Mouse (Mus musculus): ENCODE measurements around the gene Dnah2. TPM values are rescaled to one million over a fixed set of nuclear protein-coding genes. Genes with fewer than 3 reads are reported as not detected.
A peak's percentile ranks its signal among the peaks of the same experiment; 100 is the strongest.

The Dnah2 gene
- polyA plus RNA-seq, 1 experiment from 2014 or later, result 0.36 TPM

GRCm38 (mm10) chr11:69379600-69379999, 169.3 kb downstream of the Dnah2 start:
- Histone ChIP-seq H3K27ac (replicated peaks in 1 of 2; ENCODE audit: control insufficient read depth in 1 of 2, insufficient read depth in 1 of 2, low read depth in 2 of 2, low read length in 2 of 2) (no peak overlapping the region), H3K27me3 (ENCODE audit: control insufficient read depth, insufficient read depth, low read length) (no peaks in the 10 kb centered on the region), H3K36me3 (ENCODE audit: control insufficient read depth, insufficient read depth, low read length) (0 out of 2 replicates have a peak, but pooled peaks cover 11% of the 10 kb centered on the region), H3K4me3 (ENCODE audit: control insufficient read depth in 1 of 2, insufficient read depth in 1 of 2, low read depth in 1 of 2, low read length in 2 of 2) (no peak overlapping the region), H3K4me2 (ENCODE audit: low read length) (no peak overlapping the region), H3K9ac (ENCODE audit: low read length) (no peak overlapping the region), H3K9me3 (ENCODE audit: control insufficient read depth, low read length) (no peaks in the 10 kb centered on the region), H3K4me1 (ENCODE audit: control insufficient read depth in 2 of 2, insufficient read depth in 2 of 2, low read length in 2 of 2) (peaks cover 7 to 16% of the 10 kb centered on the region in 2 experiments; a peak in 2 of 4 replicates)
- WGBS, result 69% methylated on average over 3 of the region's 3 CpGs
- no peak for ATAC-seq (ENCODE audit: insufficient number of reproducible peaks, insufficient read depth, low FRiP score, low read depth)

GRCm38 (mm10) chr11:69377766-69378165, 171.1 kb downstream of the Dnah2 start:
- 59% methylated on average over 3 of the region's 3 CpGs for WGBS
- H3K9ac ChIP-seq (ENCODE audit: low read length), result no peak overlapping the region
- H3K4me2 ChIP-seq (ENCODE audit: low read length), result no peak overlapping the region
- H3K27me3 ChIP-seq (ENCODE audit: control insufficient read depth, insufficient read depth, low read length), result no peaks in the 10 kb centered on the region
- no peak overlapping the region for H3K4me3 ChIP-seq (ENCODE audit: control insufficient read depth in 1 of 2, insufficient read depth in 1 of 2, low read depth in 1 of 2, low read length in 2 of 2)
- peaks cover 21% of the 10 kb centered on the region; the same call in 1 of the 2 replicates for H3K36me3 ChIP-seq (ENCODE audit: control insufficient read depth, insufficient read depth, low read length)
- no peak overlapping the region for H3K27ac ChIP-seq (replicated peaks in 1 of 2; ENCODE audit: control insufficient read depth in 1 of 2, insufficient read depth in 1 of 2, low read depth in 2 of 2, low read length in 2 of 2)
- H3K4me1 ChIP-seq (ENCODE audit: control insufficient read depth in 2 of 2, insufficient read depth in 2 of 2, low read length in 2 of 2), result peaks cover 4 to 16% of the 10 kb centered on the region in 2 experiments; a peak in 2 of 4 replicates
- no peak for ATAC-seq (ENCODE audit: insufficient number of reproducible peaks, insufficient read depth, low FRiP score, low read depth)
- no peaks in the 10 kb centered on the region for H3K9me3 ChIP-seq (ENCODE audit: control insufficient read depth, low read length)

- no peak for ATAC-seq (ENCODE audit: insufficient number of reproducible peaks, insufficient read depth, low FRiP score, low read depth)
- Histone ChIP-seq H3K27me3 (ENCODE audit: control insufficient read depth, insufficient read depth, low read length) (no peaks in the 10 kb centered on the region), H3K9me3 (ENCODE audit: control insufficient read depth, low read length) (no peaks in the 10 kb centered on the region), H3K4me1 (ENCODE audit: control insufficient read depth in 2 of 2, insufficient read depth in 2 of 2, low read length in 2 of 2) (peaks cover 12 to 25% of the 10 kb centered on the region in 2 experiments), H3K4me3 (ENCODE audit: control insufficient read depth in 1 of 2, insufficient read depth in 1 of 2, low read depth in 1 of 2, low read length in 2 of 2) (no peak overlapping the region), H3K9ac (ENCODE audit: low read length) (no peak overlapping the region), H3K27ac (replicated peaks in 1 of 2; ENCODE audit: control insufficient read depth in 1 of 2, insufficient read depth in 1 of 2, low read depth in 2 of 2, low read length in 2 of 2) (no peak overlapping the region), H3K4me2 (ENCODE audit: low read length) (no peak overlapping the region), H3K36me3 (ENCODE audit: control insufficient read depth, insufficient read depth, low read length) (peaks cover 21% of the 10 kb centered on the region; the same call in 1 of the 2 replicates)
- WGBS, result 84% methylated on average over 4 of the region's 4 CpGs
These were observed 173.3 kb downstream of the Dnah2 start for GRCm38 (mm10) chr11:69375646-69376045.

- Histone ChIP-seq H3K9me3 (ENCODE audit: control insufficient read depth, low read length) (no peaks in the 10 kb centered on the region), H3K4me3 (ENCODE audit: control insufficient read depth in 1 of 2, insufficient read depth in 1 of 2, low read depth in 1 of 2, low read length in 2 of 2) (no peak overlapping the region), H3K9ac (ENCODE audit: low read length) (no peak overlapping the region), H3K27ac (replicated peaks in 1 of 2; ENCODE audit: control insufficient read depth in 1 of 2, insufficient read depth in 1 of 2, low read depth in 2 of 2, low read length in 2 of 2) (no peak overlapping the region), H3K4me2 (ENCODE audit: low read length) (no peak overlapping the region), H3K4me1 (ENCODE audit: control insufficient read depth in 2 of 2, insufficient read depth in 2 of 2, low read length in 2 of 2) (peaks cover 11 to 31% of the 10 kb centered on the region in 2 experiments), H3K36me3 (ENCODE audit: control insufficient read depth, insufficient read depth, low read length) (peaks cover 21% of the 10 kb centered on the region; the same call in 1 of the 2 replicates), H3K27me3 (ENCODE audit: control insufficient read depth, insufficient read depth, low read length) (no peaks in the 10 kb centered on the region)
- ATAC-seq (ENCODE audit: insufficient number of reproducible peaks, insufficient read depth, low FRiP score, low read depth), result no peak
- 90% methylated on average over 16 of the region's 16 CpGs for WGBS
These were observed 175.5 kb downstream of the Dnah2 start for GRCm38 (mm10) chr11:69373223-69373965.

GRCm38 (mm10) chr11:69372780-69373170, 176.1 kb downstream of the Dnah2 start:
- Histone ChIP-seq H3K4me3 (ENCODE audit: control insufficient read depth in 1 of 2, insufficient read depth in 1 of 2, low read depth in 1 of 2, low read length in 2 of 2) (no peak overlapping the region), H3K9me3 (ENCODE audit: control insufficient read depth, low read length) (no peaks in the 10 kb centered on the region), H3K36me3 (ENCODE audit: control insufficient read depth, insufficient read depth, low read length) (peaks cover 21% of the 10 kb centered on the region; the same call in 1 of the 2 replicates), H3K4me1 (ENCODE audit: control insufficient read depth in 2 of 2, insufficient read depth in 2 of 2, low read length in 2 of 2) (peaks cover 13 to 35% of the 10 kb centered on the region in 2 experiments), H3K27ac (replicated peaks in 1 of 2; ENCODE audit: control insufficient read depth in 1 of 2, insufficient read depth in 1 of 2, low read depth in 2 of 2, low read length in 2 of 2) (peak overlapping the region in 1 of 2 experiments; percentile 14; a peak in 1 of 4 replicates), H3K4me2 (ENCODE audit: low read length) (no peak overlapping the region), H3K27me3 (ENCODE audit: control insufficient read depth, insufficient read depth, low read length) (no peaks in the 10 kb centered on the region), H3K9ac (ENCODE audit: low read length) (no peak overlapping the region; the same call in 1 of the 2 replicates)
- WGBS, result 55% methylated on average over 3 of the region's 3 CpGs
- no peak for ATAC-seq (ENCODE audit: insufficient number of reproducible peaks, insufficient read depth, low FRiP score, low read depth)

- Histone ChIP-seq H3K27ac (replicated peaks in 1 of 2; ENCODE audit: control insufficient read depth in 1 of 2, insufficient read depth in 1 of 2, low read depth in 2 of 2, low read length in 2 of 2) (peak overlapping the region; percentile 14 to 27; a peak in 2 of 4 replicates), H3K4me2 (ENCODE audit: low read length) (0 out of 2 replicates have a peak overlapping the region, but pooled peaks have one; percentile 2), H3K36me3 (ENCODE audit: control insufficient read depth, insufficient read depth, low read length) (peaks cover 21% of the 10 kb centered on the region; the same call in 1 of the 2 replicates), H3K27me3 (ENCODE audit: control insufficient read depth, insufficient read depth, low read length) (no peaks in the 10 kb centered on the region), H3K4me1 (ENCODE audit: control insufficient read depth in 2 of 2, insufficient read depth in 2 of 2, low read length in 2 of 2) (peaks cover 18 to 40% of the 10 kb centered on the region in 2 experiments), H3K9ac (ENCODE audit: low read length) (peak overlapping the region; percentile 25; the same call in 1 of the 2 replicates), H3K4me3 (ENCODE audit: control insufficient read depth in 1 of 2, insufficient read depth in 1 of 2, low read depth in 1 of 2, low read length in 2 of 2) (no peak overlapping the region), H3K9me3 (ENCODE audit: control insufficient read depth, low read length) (no peaks in the 10 kb centered on the region)
- ATAC-seq (ENCODE audit: insufficient number of reproducible peaks, insufficient read depth, low FRiP score, low read depth), result no peak
- WGBS, result 15% methylated on average over 12 of the region's 12 CpGs
These were observed 176.7 kb downstream of the Dnah2 start for GRCm38 (mm10) chr11:69372056-69372779.

GRCm38 (mm10) chr11:69371601-69372000, 177.3 kb downstream of the Dnah2 start:
- no peaks in the 10 kb centered on the region for H3K27me3 ChIP-seq (ENCODE audit: control insufficient read depth, insufficient read depth, low read length)
- no peak overlapping the region for H3K4me3 ChIP-seq (ENCODE audit: control insufficient read depth in 1 of 2, insufficient read depth in 1 of 2, low read depth in 1 of 2, low read length in 2 of 2)
- no peak overlapping the region for H3K4me2 ChIP-seq (ENCODE audit: low read length)
- no peaks in the 10 kb centered on the region for H3K9me3 ChIP-seq (ENCODE audit: control insufficient read depth, low read length)
- WGBS, result 64% methylated on average over 12 of the region's 12 CpGs
- H3K9ac ChIP-seq (ENCODE audit: low read length), result 0 out of 2 replicates have a peak overlapping the region, but pooled peaks have one; percentile 25
- 0 out of 4 replicates have a peak overlapping the region, but pooled peaks of 1 of the 2 experiments have one; percentile 14 for H3K27ac ChIP-seq (replicated peaks in 1 of 2; ENCODE audit: control insufficient read depth in 1 of 2, insufficient read depth in 1 of 2, low read depth in 2 of 2, low read length in 2 of 2)
- no peak for ATAC-seq (ENCODE audit: insufficient number of reproducible peaks, insufficient read depth, low FRiP score, low read depth)
- H3K4me1 ChIP-seq (ENCODE audit: control insufficient read depth in 2 of 2, insufficient read depth in 2 of 2, low read length in 2 of 2), result peaks cover 18 to 43% of the 10 kb centered on the region in 2 experiments
- H3K36me3 ChIP-seq (ENCODE audit: control insufficient read depth, insufficient read depth, low read length), result peaks cover 17% of the 10 kb centered on the region; the same call in 1 of the 2 replicates
